Mouse (Mus musculus) spleen, postnatal 4 days (tissue): ENCODE measurements around the gene Armh4.
"Not testable (repeated sequence)": the region's sequence is repeated elsewhere in the genome, so short reads cannot be mapped to it uniquely, and the experiment has no call there.

Experiments
- DNase-seq, 2 experiments: peaks; one replicate each; pipeline ENCODE4 v3.0.0; 2022; ENCODE audit warnings: low spot score in 2 of 2

The Armh4 gene

DNA sequence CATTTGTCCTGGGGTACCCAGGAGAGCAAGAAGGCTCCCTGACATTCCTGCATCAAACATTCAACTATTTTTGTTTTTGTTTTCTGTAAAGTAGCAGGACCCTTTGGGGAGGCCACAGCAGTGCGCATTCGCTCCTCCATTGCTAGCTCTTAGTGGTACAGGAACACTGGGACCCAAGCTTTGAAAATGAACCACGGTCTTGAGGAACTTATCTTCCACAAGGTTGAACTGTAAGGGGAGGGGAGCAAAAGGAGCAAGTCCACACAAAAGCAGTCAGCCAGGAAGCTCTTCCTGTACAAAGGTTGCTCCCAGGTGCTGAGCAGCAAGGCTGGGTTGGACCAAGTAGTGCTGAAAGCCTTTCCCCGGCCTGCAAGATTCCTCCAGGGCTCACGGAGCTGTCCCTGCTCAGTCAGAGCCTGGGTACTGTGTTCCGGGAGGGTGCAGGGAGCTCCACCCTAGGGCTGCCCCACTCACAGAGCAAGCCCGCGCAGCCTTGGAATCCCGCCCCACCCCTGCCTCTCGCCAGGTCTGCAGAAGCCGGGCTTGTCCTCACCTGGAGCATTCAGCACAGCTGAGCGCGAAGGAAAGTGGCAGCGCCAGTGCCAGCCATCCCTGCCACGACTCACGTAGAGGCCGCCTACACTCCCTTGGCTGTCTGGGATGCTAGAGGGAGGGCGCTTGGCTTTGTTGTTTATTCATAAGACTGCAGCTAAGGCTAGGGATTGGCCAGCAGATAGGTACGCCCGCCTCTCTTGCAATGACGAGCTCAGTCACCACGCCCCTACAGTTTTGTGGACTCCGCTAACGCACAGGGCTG, at the start of gene Armh4:
Gene Armh4 (minus strand): TSS at position 669 of the 817 bp plus-strand sequence.
- DNase-seq = no peak

DNA sequence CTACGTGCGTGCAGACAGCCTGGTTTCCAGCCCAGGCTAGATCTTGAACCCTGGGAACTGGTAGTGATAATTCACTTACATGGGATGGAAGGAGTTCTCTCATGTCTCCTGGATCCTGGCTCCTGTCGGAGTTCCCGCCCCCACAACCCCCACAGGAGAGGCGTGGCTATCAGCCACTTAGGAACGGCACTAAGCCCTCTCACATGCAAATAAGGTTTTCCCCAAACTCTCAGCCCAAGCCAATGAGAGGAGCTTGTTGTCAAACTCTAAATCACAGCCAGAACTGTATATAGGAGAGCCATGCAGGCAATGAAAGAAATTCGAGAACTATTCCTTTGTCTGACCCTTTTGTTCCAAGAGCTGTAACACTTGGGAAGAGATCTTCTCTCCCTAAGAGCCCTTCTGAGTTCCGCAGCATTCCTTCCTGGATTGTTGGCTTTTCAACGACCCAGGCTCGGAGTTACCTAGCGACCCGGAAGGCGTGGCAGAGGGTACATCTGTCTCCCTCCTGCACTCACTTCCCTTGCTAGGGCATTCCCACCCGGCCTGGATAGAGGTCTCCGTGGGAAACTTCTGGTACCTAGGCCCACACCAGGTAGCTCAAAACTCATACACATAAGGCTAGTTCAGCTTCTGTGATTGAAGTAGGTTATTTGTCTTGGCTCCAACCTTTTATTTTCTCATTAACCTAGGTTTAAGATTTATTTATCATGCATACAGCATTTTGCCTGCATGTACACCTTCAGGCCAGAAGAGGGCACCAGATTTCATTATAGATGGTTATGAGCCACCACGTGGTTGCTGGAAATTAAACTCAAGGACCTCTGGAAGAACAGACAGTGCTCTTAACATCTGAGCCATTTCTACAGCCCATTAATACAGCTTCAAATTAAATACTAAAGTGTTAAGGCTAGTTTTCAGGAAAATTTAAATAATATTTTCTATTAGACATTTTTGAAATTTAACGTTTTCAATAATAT, 46.3 kb upstream of the Armh4 start:
- no peak for DNase-seq

DNA sequence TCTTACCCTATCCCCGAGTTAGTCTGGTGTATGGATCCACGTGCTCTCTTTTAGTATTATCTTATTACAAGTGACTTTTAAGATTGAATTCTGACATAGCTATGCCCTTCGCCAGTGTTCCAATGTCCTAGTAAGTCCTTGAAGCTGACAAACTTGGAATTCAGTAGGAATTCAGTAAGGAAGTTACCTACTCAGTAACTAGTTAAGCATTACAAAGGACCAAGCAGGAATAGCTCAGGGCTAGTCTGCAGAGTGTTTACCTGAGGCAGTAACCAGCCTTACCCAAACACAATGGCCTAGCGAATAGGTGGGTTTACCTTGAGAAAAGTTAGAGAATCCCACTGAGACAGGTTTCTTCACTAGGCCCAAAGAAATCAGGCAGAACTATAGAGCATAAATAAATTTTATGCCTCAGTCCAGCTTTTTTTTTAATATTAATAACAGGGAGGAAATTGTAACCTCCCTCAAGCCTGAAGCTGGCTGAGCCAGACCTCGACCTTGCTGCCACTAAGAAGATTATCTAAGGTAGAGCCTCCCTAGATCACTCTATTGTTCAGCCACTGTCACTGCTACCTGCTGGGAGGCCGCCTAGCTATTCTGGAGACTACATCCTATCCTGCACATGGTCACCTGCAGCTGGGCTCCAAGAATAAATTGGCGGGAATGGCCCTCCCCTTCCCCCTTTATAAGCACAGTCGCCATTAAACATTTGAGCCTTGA, 36.7 kb upstream of the Armh4 start:
- DNase-seq = not testable (repeated sequence)

DNA sequence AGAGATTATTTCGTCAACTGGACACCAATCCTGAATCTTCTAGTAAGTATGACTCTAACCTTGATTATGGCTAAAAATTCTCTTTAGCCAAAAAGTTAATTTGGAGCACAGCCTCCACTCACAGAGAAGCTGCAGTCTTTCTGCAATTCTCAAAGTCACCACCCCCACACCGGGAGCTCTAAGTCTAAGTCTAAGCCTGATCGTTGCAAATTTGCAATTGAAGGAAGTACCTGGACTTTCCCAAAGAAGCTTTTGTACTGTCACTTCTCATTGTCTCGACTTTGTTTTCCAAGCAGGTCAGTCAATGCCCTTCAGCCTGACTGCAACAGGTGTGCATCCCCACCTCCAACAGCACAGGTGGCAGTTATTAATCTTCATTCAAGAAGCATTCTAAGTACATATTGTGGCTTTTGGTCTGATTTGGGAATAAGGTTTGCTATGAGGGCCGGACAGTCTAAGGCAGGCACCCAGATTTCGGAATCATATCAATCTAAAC, 35.6 kb upstream of the Armh4 start:
- DNase-seq = not testable (repeated sequence)

DNA sequence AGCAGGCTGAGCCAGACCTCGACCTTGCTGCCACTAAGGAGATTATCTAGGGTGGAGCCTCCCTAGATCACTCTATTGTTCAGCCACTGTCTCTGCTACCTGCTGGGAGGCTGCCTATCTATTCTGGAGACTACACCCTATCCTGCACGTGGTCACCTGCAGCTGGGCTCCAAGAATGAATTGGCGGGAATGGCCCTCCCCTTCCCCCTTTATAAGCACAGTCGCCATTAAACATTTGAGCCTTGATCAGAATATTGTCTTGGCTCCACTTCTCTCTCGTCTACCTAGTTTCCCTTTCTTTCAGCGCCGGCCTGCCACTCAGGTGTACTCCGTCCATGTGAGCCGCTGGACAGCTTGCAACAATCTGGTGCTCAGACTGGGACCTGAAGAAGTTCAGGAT, 29.8 kb upstream of the Armh4 start:
- not testable (repeated sequence) for DNase-seq

DNA sequence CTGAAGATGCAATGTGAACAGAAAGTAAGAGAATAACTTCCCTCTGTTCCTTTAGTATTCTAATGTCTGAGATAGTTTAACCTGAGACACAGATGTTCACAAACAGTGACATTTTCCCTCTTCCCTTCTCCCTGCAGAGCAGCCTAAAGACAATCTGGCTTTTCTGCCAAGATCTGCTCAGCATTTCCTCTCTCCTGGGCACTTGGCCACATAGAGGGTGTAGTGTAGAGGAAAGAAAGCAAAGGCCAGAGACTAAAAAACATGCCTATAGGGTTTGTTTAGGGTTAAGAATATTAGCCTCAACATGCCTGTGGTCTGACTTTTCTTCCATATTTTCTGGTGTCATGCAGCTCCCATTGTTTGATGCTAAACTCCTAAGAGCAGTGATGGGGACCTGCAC, 21.9 kb upstream of the Armh4 start:
- not testable (repeated sequence) for DNase-seq

DNA sequence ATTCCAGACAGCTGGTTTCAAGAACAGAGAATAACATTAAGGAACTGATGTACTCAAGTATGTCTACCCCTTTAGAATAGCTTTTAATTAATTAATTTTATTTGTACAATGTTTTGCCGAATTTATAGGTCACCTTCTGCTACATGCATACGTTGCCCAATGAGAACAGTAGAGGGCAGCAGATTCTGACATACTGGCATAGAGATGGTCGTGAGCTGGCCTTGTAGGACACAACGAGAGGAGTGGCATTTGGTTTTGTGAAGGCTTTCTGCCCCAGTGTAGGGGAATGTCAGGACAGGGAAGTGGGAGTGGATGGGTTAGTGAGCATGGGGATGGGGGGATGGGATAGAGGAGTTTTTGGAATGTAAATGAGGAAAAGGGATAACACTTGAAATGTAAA, 18.3 kb upstream of the Armh4 start:
- no peak for DNase-seq

DNA sequence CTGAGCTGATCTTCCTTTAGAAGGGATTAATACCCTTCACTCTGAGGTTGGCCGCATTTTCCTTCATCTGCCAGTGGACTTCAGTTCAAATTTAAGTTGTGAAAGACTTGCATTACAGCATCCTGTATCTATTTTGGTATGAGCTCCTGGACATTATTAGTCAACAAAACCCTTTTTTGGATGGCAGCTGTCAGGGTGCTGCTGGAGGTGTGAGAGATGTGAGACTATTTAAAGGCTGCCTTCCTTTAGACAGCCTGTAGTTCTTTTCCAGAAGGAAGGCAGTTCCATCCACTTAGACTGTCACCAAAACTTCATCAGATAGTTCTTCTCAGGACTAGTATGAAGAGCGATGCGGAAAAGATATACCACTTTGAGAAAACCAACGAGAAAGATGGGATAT, 10.8 kb upstream of the Armh4 start:
- DNase-seq = no peak

DNA sequence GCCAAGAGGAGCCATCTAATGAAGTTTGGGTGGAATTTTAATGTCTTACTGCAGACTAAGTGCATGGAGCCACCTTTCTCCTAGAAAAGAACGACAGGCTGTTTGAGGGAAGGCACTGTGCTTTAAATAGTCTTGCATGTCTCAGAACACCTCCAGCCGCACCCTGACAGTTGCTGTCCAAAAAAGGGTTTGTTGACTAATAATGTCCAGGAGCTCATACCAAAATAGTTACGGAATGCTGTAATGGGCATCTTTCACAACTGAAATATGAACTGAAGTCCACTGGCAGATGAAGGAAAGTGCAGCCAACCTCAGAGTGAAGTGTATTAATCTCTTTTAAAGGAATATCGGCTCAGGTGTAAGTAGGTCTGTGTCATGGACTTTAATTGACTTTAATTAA, 7.4 kb upstream of the Armh4 start:
- DNase-seq = no peak

DNA sequence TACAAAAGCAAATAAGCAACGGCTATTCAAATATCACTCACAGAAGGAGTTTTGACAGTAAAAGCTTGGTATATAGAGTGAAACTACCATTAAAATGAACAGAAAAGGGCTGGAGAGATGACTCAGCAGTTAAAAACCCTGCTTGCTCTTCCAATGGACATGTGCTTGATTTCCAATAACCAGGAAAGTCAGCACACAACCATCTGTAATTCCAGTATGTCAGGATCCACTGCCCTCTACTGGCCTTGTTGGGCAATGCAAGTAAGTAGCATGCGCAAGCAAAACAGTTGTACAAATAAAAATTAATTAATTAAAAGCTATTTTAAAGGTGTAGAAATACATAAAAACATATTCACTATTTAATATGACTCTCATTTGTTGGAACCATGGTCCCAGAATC, 2.6 kb upstream of the Armh4 start:
- no peak for DNase-seq

DNA sequence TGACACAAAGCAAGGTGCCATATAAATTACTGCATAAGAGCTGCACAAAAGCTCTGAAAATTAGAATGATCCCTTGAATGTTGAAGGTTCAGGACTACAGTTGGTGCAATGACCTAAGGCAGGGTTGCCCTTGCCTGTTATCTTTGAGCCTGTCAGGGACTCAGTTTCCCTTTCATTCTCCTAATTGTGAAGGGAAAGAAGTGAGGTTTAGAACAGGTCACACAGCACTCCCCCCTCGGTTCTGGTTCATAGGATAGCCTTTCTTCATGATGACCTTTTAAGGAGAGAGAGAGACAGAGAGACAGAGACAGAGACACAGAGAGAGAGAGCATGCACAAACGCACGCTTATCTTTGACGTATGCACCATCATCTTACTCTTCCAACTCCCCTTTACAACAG, 683 bp upstream of the Armh4 start:
- no peak for DNase-seq

DNA sequence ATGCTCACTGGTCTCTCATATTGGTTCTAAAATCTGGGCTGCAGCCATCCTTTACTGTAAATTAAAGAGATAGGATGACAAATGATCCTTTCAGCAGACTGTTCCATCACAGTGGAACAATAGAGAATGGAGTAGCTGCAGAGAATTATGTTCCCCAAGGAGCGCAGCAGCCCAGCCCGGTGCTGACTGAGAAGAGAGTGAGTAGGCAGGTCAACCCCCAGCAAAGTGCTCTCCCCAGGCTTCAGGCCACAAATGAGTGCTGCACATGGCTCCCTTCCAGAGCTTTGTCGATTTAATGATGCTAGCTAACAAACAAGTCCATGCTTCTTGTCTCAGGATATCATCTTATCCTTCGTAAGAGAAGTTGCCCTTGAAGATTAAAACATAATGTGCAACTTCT, 2.8 kb downstream of the Armh4 start:
- DNase-seq = no peak

DNA sequence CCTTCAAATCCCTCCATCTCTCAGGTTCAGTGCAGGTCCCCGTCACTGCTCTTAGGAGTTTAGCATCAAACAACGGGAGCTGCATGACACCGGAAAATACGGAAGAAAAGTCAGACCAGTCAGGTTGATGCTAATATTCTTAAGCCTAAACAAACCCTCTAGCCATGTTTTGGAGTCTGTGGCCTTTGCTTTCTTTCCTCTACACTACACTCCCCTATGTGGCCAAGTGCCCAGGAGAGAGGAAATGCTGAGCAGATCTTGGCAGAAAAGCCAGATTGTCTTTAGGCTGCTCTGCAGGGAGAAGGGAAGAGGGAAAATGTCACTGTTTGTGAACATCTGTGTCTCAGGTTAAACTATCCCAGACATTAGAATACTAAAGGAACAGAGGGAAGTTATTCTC, 5.6 kb downstream of the Armh4 start:
- DNase-seq = not testable (repeated sequence)

DNA sequence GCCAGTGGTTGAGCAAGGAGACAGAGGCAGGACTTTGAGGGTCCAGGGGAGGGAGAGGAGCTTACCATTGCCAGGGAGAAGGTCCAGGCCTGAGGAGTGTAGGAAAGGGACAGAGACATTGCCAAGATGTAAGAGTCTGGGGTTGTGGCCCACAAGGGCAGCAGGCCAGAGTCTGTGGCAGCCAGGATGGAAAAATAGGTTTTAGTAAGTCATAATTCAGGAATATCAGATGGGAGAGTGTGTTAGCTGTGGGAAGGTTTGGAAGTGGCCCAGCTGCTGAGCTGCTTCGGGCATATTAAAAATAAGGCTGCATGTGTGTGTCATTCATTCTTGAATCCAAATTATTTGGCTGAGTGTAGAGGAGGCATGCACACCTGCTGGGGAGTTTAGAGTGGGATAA, 11.4 kb downstream of the Armh4 start:
- DNase-seq = no peak

DNA sequence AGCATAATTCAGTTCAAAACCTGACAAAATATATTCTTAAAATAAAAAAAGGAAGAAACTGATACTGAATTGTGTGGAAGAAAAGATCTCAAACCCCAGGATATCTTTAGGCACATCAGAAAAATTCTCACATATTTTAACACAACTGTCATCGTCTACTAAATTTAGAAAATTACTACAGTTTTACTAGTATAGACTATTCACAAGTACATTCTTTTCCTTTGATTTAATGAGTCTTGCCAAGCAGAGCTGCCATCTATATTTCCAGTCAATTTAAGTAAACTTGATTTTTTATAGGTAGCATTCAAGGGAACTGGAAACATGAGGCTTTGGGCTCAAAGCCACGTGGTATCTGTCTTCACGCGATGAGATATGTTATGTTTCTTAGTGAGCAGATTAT, 16.6 kb downstream of the Armh4 start:
- no peak for DNase-seq

DNA sequence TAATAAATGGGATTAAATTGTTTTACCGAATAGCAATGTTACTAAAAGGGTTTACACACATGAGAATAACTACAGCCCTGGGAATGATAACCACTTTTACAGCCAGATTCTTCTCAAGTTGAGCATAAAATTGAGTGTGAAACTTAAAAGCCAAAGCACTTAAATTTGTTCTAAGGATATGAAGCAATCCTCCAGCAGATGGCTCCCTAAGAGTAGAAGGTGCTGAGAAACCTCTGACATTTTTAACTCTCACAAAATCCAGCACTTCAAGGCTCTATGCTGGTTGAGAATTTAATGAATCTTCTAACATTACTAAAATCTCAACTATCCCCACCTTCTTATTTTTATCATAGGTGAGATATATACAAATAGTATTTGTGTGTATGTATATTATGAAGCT, 27.3 kb downstream of the Armh4 start:
- no peak for DNase-seq

DNA sequence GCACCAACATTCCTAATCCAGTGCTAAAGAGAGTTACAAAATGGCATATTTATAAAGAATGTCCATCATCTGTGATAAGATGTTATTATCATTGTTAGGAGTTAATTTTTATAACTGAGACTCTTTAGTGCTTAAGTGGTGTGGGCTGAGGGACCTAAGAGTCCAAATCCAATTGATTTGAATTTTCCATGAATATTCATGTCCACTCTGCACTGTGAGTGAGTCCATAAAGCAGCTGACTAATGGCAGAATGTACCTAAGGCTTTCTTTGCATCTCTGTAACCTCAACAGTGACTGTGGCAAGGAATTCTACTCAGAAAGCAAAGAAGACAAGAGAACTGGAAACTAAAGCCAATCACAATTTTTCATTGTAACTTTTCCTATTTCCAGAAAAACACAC, 30.6 kb downstream of the Armh4 start:
- no peak for DNase-seq

DNA sequence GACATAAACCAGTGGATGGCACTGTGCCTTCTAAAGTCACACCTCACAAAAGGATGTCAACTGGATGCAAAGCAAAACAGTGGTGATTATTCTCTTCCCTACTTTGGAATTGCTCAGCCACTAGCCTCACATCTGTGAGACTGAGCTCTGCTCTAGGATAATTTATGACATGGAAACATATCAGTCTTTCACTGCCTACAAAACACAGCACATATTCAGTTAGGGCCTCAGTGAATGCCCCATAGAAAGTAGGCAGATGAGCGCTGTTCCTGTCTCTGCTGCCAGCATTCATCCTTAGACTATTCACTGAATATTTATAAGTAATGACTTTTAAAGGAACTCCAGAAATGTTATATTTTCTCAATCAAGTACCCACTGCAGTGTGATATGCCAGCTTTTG, 37.3 kb downstream of the Armh4 start:
- DNase-seq = no peak

DNA sequence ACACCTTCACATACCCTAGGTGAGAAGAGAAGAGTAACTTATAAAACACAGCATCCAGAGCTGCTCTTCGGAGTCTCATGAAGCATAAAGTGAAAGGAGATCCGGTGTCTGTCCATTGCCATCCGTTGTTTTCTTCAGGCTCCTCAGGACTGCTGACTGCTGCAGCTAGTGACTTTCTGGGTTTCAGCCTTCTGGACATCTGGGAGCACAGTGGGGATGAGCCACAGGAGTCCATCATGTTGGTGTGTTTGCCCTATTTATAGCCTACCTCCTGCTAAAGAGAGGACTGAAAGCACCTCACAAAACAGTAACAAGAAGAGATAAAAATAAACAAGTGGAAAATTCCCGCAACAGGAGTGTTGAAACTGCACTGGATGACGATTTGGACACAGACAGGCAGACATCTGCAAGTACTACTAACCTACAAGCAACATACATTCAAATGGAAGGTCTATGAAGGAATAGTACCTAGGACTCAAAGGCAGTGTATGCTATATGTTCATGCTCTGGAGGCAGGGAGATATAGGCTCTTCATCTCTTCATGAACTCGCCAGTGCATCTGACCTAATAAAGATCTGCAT, 39.1 kb downstream of the Armh4 start:
- DNase-seq = no peak

DNA sequence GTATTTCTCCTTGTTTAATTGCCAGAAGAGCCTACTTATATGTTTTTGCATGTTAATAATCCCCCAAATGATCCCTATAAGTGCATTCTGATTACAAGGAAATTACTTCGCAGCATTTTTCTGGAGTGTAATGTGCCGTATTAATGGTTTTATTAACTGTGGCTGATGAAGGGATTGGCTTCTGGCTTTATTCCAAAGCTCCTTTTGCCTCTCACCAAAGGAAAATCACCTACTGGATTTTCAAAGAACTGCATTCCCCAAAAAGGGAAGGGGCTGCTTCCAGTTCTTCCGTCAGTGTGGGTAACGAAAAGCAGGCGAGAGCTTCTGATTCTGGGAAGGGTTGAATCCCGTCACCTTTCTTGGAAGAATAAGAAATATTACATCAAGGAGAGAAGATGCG, 43.9 kb downstream of the Armh4 start:
- DNase-seq = no peak

DNA sequence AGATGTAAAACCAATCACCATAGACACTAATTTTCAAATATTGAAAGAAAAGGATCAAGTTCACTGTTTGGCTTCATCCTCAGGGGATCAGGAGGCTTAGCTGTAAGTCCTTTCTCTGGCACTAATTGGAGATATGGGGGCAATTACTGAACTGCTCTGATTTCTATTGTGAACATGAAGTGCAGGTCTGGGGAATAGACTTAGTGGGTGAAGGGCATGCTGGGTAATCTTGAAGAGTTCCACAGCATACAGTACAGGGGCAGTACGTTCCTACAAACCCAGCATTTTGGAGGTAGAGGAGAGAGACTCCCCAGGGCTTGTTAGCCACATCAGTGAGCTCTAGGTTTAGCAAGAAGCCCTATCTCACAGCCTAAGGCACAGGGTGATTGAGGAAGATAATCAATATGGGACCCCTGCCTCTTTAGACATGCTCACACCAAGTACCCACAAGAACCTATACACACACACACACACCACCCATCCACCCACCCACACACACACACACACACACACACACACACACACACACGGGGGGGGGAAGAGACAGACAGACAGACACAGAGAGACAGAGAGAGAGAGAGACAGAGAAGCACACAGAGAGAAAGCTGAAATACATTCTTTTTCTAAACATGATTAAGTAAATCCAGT, 44.6 kb downstream of the Armh4 start:
- no peak for DNase-seq
